In genomic region chr4:127600919-127601318, GRCm38 (mm10) we compare ENCODE assay signal across 18 mouse cellular contexts.
A peak's percentile ranks its signal among the peaks of the same experiment; 100 is the strongest.
DNase-seq lines count a peak whose midpoint lies in the region; ATAC-seq and TF ChIP-seq lines count a peak whose summit lies in the region.
"Had no signal": no experiment of that assay in that cellular context is flagged by ENCODE, and none has a peak within 500 bp of the region (broad histone marks: within the 10 kb centered on the region; RNA-seq: fewer than 3 reads in every experiment).

No protein-coding gene starts in this region.

- H3K4me2 ChIP-seq in hindbrain, postnatal 0 days (ENCODE audit: low read depth, low read length), result no peak overlapping the region
- no peak overlapping the region for H3K4me2 ChIP-seq in hindbrain, embryonic 12.5 days (replicated peaks)
- no peak overlapping the region for H3K4me2 ChIP-seq in intestine, embryonic 16.5 days (ENCODE audit: low read depth, low read length)
- H3K4me2 ChIP-seq: heart, embryonic 13.5 days; liver, embryonic 12.5 days had no signal

- no peak for TF ChIP-seq CTCF in hindbrain, postnatal 0 days (IDR thresholded peaks at IDR 0.05; ENCODE audit: low read depth)

- 41% methylated on average over 8 of the region's 8 CpGs for WGBS in hindbrain, postnatal 0 days
- 72% methylated on average over 8 of the region's 8 CpGs for WGBS in hindbrain, embryonic 12.5 days
- WGBS in intestine, embryonic 16.5 days, result 73% methylated on average over 8 of the region's 8 CpGs

- peak; percentile 22 for DNase-seq in hindbrain, postnatal 0 days (ENCODE audit: low spot score)
- peak; percentile 26 to 51 for DNase-seq in frontal cortex, postnatal 25 days (ENCODE audit: low spot score in 2 of 2)
- DNase-seq in left cerebral cortex, adult 8-10 months (ENCODE audit: low spot score in 2 of 2), result peak; percentile 15 to 90
- peak; percentile 62 to 81 for DNase-seq in right cerebral cortex, postnatal 36 days (ENCODE audit: low spot score in 2 of 2)
- DNase-seq in spleen, adult 18-20 months, result no peak
- DNase-seq: adrenal gland, postnatal 10 days; cerebellum, adult 11-12 months; gastrocnemius, adult 2 months; kidney, postnatal 36 days; lung, postnatal 36 days had no signal

- no peak overlapping the region for H3K4me3 ChIP-seq in hindbrain, postnatal 0 days (ENCODE audit: low read length)
- no peak overlapping the region for H3K4me3 ChIP-seq in hindbrain, embryonic 12.5 days
- H3K4me3 ChIP-seq in intestine, embryonic 16.5 days (ENCODE audit: low read length), result no peak overlapping the region
- H3K4me3 ChIP-seq: embryonic facial prominence, embryonic 10.5 days; gastrocnemius, adult 2 months; heart, embryonic 13.5 days; liver, embryonic 12.5 days; myocyte had no signal

- H3K27ac ChIP-seq in hindbrain, postnatal 0 days, result no peak overlapping the region
- H3K27ac ChIP-seq in hindbrain, embryonic 12.5 days, result no peak overlapping the region
- H3K27ac ChIP-seq in intestine, embryonic 16.5 days (ENCODE audit: low read length), result no peak overlapping the region
- H3K27ac ChIP-seq: embryonic facial prominence, embryonic 10.5 days; gastrocnemius, adult 2 months; heart, embryonic 13.5 days; liver, embryonic 12.5 days had no signal

- no peak for ATAC-seq in hindbrain, postnatal 0 days
- no peak for ATAC-seq in hindbrain, embryonic 12.5 days (ENCODE audit: low FRiP score)
- ATAC-seq in intestine, embryonic 16.5 days, result no peak
- no peak for ATAC-seq in CD4-positive, CD25-positive, alpha-beta regulatory T cell, adult 4 months
- ATAC-seq: liver, embryonic 12.5 days; Patski had no signal

- no peaks in the 10 kb centered on the region for H3K9me3 ChIP-seq in hindbrain, postnatal 0 days (ENCODE audit: low read length)
- no peaks in the 10 kb centered on the region for H3K9me3 ChIP-seq in hindbrain, embryonic 12.5 days (replicated peaks)
- no peaks in the 10 kb centered on the region for H3K9me3 ChIP-seq in intestine, embryonic 16.5 days (ENCODE audit: control insufficient read depth, low read length)
- H3K9me3 ChIP-seq: embryonic facial prominence, embryonic 10.5 days; heart, embryonic 13.5 days; liver, embryonic 12.5 days had no signal

- H3K4me1 ChIP-seq in hindbrain, postnatal 0 days (ENCODE audit: insufficient read depth, low read length), result no peaks in the 10 kb centered on the region
- H3K4me1 ChIP-seq in hindbrain, embryonic 12.5 days, result peaks cover 7% of the 10 kb centered on the region; the same call in 1 of the 2 replicates
- H3K4me1 ChIP-seq in intestine, embryonic 16.5 days (ENCODE audit: control insufficient read depth, insufficient read depth, low read length), result 0 out of 2 replicates have a peak, but pooled peaks cover 3% of the 10 kb centered on the region
- H3K4me1 ChIP-seq: embryonic facial prominence, embryonic 10.5 days; heart, embryonic 13.5 days; liver, embryonic 12.5 days had no signal

- no peak overlapping the region for H3K9ac ChIP-seq in hindbrain, postnatal 0 days (replicated peaks; ENCODE audit: low read length)
- no peak overlapping the region for H3K9ac ChIP-seq in hindbrain, embryonic 12.5 days
- no peak overlapping the region for H3K9ac ChIP-seq in intestine, embryonic 16.5 days (ENCODE audit: low read depth, low read length)
- H3K9ac ChIP-seq: heart, embryonic 13.5 days; liver, embryonic 12.5 days had no signal

- no peaks in the 10 kb centered on the region for H3K27me3 ChIP-seq in hindbrain, postnatal 0 days (ENCODE audit: insufficient read depth, low read length)
- H3K27me3 ChIP-seq in hindbrain, embryonic 12.5 days, result no peaks in the 10 kb centered on the region
- H3K27me3 ChIP-seq in intestine, embryonic 16.5 days (replicated peaks; ENCODE audit: control insufficient read depth, insufficient read depth, low read length), result no peaks in the 10 kb centered on the region
- H3K27me3 ChIP-seq: heart, embryonic 13.5 days; liver, embryonic 12.5 days; Patski had no signal

- no peaks in the 10 kb centered on the region for H3K36me3 ChIP-seq in hindbrain, postnatal 0 days (ENCODE audit: insufficient read depth, low read length)
- H3K36me3 ChIP-seq in hindbrain, embryonic 12.5 days, result no peaks in the 10 kb centered on the region
- no peaks in the 10 kb centered on the region for H3K36me3 ChIP-seq in intestine, embryonic 16.5 days (ENCODE audit: control insufficient read depth, insufficient read depth, low read length)
- H3K36me3 ChIP-seq: embryonic facial prominence, embryonic 10.5 days; heart, embryonic 13.5 days; liver, embryonic 12.5 days had no signal

Comparison
In these comparisons a context has a peak if more than half of its experiments do, and no peak if none do; other contexts are left out.
1. DNase-seq: peak in hindbrain, postnatal 0 days (single experiment), frontal cortex, postnatal 25 days (2 of 2), left cerebral cortex, adult 8-10 months (2 of 2) and right cerebral cortex, postnatal 36 days (2 of 2); none in spleen, adult 18-20 months (0 of 2).